Comparison of ENCODE assay signal across 35 mouse cellular contexts in genomic region chr8:6922467-6922866, GRCm38 (mm10).
"Had no signal": no experiment of that assay in that cellular context is flagged by ENCODE, and none has a peak within 500 bp of the region (broad histone marks: within the 10 kb centered on the region; RNA-seq: fewer than 3 reads in every experiment).

No protein-coding gene starts in this region.

- H3K4me1 ChIP-seq: heart, embryonic 12.5 days; heart, embryonic 13.5 days; heart, embryonic 15.5 days; hindbrain, embryonic 10.5 days; hindbrain, embryonic 12.5 days; hindbrain, embryonic 13.5 days; hindbrain, embryonic 15.5 days; intestine, embryonic 15.5 days; kidney, embryonic 15.5 days had no signal

- DNase-seq: heart, postnatal 10 days; heart, postnatal 14 days; heart, postnatal 36 days; heart, postnatal 4 days; kidney, adult 11 months; kidney, adult 18-20 months; kidney, adult 2 months; kidney, adult 8-10 months; kidney, adult 9 months; kidney, postnatal 10 days; kidney, postnatal 14 days; kidney, postnatal 25 days; kidney, postnatal 36 days; kidney, postnatal 4 days; layer of hippocampus, adult 9-11 months; layer of hippocampus, postnatal 36 days had no signal

- H3K9me3 ChIP-seq: heart, embryonic 12.5 days; heart, embryonic 13.5 days; heart, embryonic 15.5 days; hindbrain, embryonic 10.5 days; hindbrain, embryonic 12.5 days; hindbrain, embryonic 13.5 days; hindbrain, embryonic 15.5 days; intestine, embryonic 15.5 days; kidney, embryonic 15.5 days had no signal

- H3K9ac ChIP-seq: heart, embryonic 12.5 days; heart, embryonic 13.5 days; heart, embryonic 15.5 days; hindbrain, embryonic 12.5 days; hindbrain, embryonic 13.5 days; hindbrain, embryonic 14.5 days; hindbrain, embryonic 15.5 days; intestine, embryonic 15.5 days; kidney, embryonic 15.5 days had no signal

- H3K4me3 ChIP-seq: heart, embryonic 12.5 days; heart, embryonic 13.5 days; heart, embryonic 15.5 days; hindbrain, embryonic 10.5 days; hindbrain, embryonic 12.5 days; hindbrain, embryonic 13.5 days; hindbrain, embryonic 15.5 days; intestine, embryonic 15.5 days; kidney, embryonic 15.5 days; layer of hippocampus, adult 2 months; left cerebral cortex, adult 2 months had no signal

- H3K36me3 ChIP-seq: heart, embryonic 12.5 days; heart, embryonic 13.5 days; heart, embryonic 15.5 days; hindbrain, embryonic 10.5 days; hindbrain, embryonic 12.5 days; hindbrain, embryonic 13.5 days; hindbrain, embryonic 15.5 days; intestine, embryonic 15.5 days; kidney, embryonic 15.5 days had no signal

- H3K27me3 ChIP-seq: heart, embryonic 12.5 days; heart, embryonic 13.5 days; heart, embryonic 15.5 days; hindbrain, embryonic 12.5 days; hindbrain, embryonic 13.5 days; hindbrain, embryonic 15.5 days; intestine, embryonic 15.5 days; kidney, embryonic 15.5 days had no signal

- H3K4me2 ChIP-seq: heart, embryonic 11.5 days; heart, embryonic 12.5 days; heart, embryonic 13.5 days; heart, embryonic 15.5 days; hindbrain, embryonic 12.5 days; hindbrain, embryonic 13.5 days; hindbrain, embryonic 14.5 days; hindbrain, embryonic 15.5 days; intestine, embryonic 15.5 days; kidney, embryonic 15.5 days had no signal

- ATAC-seq: hindbrain, embryonic 16.5 days; hindbrain, postnatal 0 days; inflammation-experienced regulatory T-cells, adult 6 months; intestine, embryonic 15.5 days; intestine, embryonic 16.5 days; intestine, postnatal 0 days had no signal

- H3K27ac ChIP-seq: heart, embryonic 13.5 days; heart, embryonic 15.5 days; hindbrain, embryonic 10.5 days; hindbrain, embryonic 12.5 days; hindbrain, embryonic 13.5 days; hindbrain, embryonic 14.5 days; hindbrain, embryonic 15.5 days; hindbrain, postnatal 0 days; intestine, embryonic 15.5 days; kidney, embryonic 15.5 days; kidney, postnatal 0 days; layer of hippocampus, adult 2 months; left cerebral cortex, adult 2 months had no signal
